Mouse (Mus musculus): Measurements from ENCODE around the gene Atf6. TPM values are rescaled to one million over a fixed set of nuclear protein-coding genes. Genes with fewer than 3 reads are reported as not detected.

Atf6 gene
- polyA plus RNA-seq, 1 experiment: 12.0 TPM

DNA sequence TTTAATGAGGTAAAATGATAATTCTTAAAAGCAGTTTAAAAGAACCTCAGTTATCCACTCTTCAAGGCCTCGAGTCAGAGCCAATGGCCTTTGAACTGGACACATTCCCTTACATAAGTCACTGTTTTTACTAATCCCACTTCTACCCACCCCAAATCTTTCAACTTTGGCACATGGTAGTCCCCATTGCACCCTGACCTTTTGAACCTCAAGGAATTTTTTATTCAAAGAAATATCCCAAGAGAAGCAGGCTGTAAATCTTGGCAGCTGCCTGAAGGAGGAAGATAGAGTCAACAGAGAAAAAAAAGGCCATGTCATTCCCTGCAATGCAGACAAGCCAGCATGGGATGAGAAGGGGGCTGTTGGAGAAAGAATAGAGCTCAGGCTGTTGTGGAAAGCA is 93.1 kb downstream of the Atf6 start:
- no peaks in the 10 kb centered on the region for H3K79me2 ChIP-seq (ENCODE audit: control insufficient read depth, insufficient read depth)
- no peaks in the 10 kb centered on the region for H3K79me3 ChIP-seq (ENCODE audit: low read depth)
- H3K4me3 ChIP-seq (ENCODE audit: insufficient read depth, poor library complexity, severe bottlenecking): no peak overlapping the region
- TF ChIP-seq MAX (IDR thresholded peaks at IDR 0.05): no peak
- no peak for TF ChIP-seq FOSL1 (IDR thresholded peaks at IDR 0.05; ENCODE audit: insufficient read depth, low read length, poor library complexity, severe bottlenecking)
- no peak for TF ChIP-seq CEBPB (IDR thresholded peaks at IDR 0.05; ENCODE audit: low read depth)
- TF ChIP-seq MYOD1 (IDR thresholded peaks at IDR 0.05; ENCODE audit: control insufficient read depth, insufficient read length, low read depth): no peak
- TF ChIP-seq MYOG (IDR thresholded peaks at IDR 0.05; ENCODE audit: control insufficient read depth, extremely low read depth, insufficient read length): no peak
- TF ChIP-seq USF1 (IDR thresholded peaks at IDR 0.05; ENCODE audit: low read depth): no peak
- no peak for TF ChIP-seq CTCF (IDR thresholded peaks at IDR 0.05; ENCODE audit: control insufficient read depth, insufficient read depth, insufficient read length)
- peaks cover 3% of the 10 kb centered on the region for H3K36me3 ChIP-seq (ENCODE audit: control insufficient read depth, insufficient read depth)
- H3K27me3 ChIP-seq (ENCODE audit: control insufficient read depth, insufficient read depth, insufficient read length): no peaks in the 10 kb centered on the region
- H3ac ChIP-seq (ENCODE audit: control insufficient read depth, insufficient read length, low read depth): no peak overlapping the region

DNA sequence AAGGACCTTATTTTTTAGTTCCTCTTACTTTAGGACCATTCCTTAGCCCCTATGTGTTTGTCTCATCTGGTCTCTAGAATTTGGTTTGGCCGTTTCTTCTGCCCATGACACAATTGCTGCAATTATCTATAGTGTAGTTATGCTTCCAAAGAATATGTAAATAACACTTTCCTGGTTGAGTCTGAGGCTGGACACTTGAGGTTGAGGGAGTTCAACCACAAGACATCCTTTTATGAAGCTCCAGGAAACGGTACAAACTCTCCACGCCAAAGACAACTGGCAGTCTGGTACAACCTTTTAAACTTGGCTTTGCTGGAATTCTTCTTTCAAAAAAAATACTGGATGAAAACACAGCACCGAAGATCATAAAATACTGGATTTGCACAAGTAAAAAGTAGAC is 94.1 kb downstream of the Atf6 start:
- TF ChIP-seq CEBPB (IDR thresholded peaks at IDR 0.05; ENCODE audit: low read depth) (no peak), MAX (IDR thresholded peaks at IDR 0.05) (no peak), MYOG (IDR thresholded peaks at IDR 0.05; ENCODE audit: control insufficient read depth, extremely low read depth, insufficient read length) (no peak), CTCF (IDR thresholded peaks at IDR 0.05; ENCODE audit: control insufficient read depth, insufficient read depth, insufficient read length) (no peak), USF1 (IDR thresholded peaks at IDR 0.05; ENCODE audit: low read depth) (no peak), MYOD1 (IDR thresholded peaks at IDR 0.05; ENCODE audit: control insufficient read depth, insufficient read length, low read depth) (no peak), FOSL1 (IDR thresholded peaks at IDR 0.05; ENCODE audit: insufficient read depth, low read length, poor library complexity, severe bottlenecking) (no peak)

GRCm38 (mm10) chr1:170771437-170772003 is 96.1 kb downstream of the Atf6 start:
- Histone ChIP-seq H3K79me2 (ENCODE audit: control insufficient read depth, insufficient read depth) (no peaks in the 10 kb centered on the region), H3K4me3 (ENCODE audit: insufficient read depth, poor library complexity, severe bottlenecking) (no peak overlapping the region)
- no peak for TF ChIP-seq USF1 (IDR thresholded peaks at IDR 0.05; ENCODE audit: low read depth)
- no peak for TF ChIP-seq CEBPB (IDR thresholded peaks at IDR 0.05; ENCODE audit: low read depth)
- no peak for TF ChIP-seq MAX (IDR thresholded peaks at IDR 0.05)
- TF ChIP-seq MYOD1 (IDR thresholded peaks at IDR 0.05; ENCODE audit: control insufficient read depth, insufficient read length, low read depth): no peak
- no peak for TF ChIP-seq FOSL1 (IDR thresholded peaks at IDR 0.05; ENCODE audit: insufficient read depth, low read length, poor library complexity, severe bottlenecking)
- TF ChIP-seq MYOG (IDR thresholded peaks at IDR 0.05; ENCODE audit: control insufficient read depth, extremely low read depth, insufficient read length): no peak
- no peak for TF ChIP-seq CTCF (IDR thresholded peaks at IDR 0.05; ENCODE audit: control insufficient read depth, insufficient read depth, insufficient read length)

More for the DNA sequence above, 94.1 kb downstream of the Atf6 start:
- Histone ChIP-seq H3ac (ENCODE audit: control insufficient read depth, insufficient read length, low read depth) (no peak overlapping the region), H3K79me2 (ENCODE audit: control insufficient read depth, insufficient read depth) (no peaks in the 10 kb centered on the region), H3K27me3 (ENCODE audit: control insufficient read depth, insufficient read depth, insufficient read length) (no peaks in the 10 kb centered on the region), H3K4me3 (ENCODE audit: insufficient read depth, poor library complexity, severe bottlenecking) (no peak overlapping the region), H3K79me3 (ENCODE audit: low read depth) (no peaks in the 10 kb centered on the region), H3K36me3 (ENCODE audit: control insufficient read depth, insufficient read depth) (peaks cover 3% of the 10 kb centered on the region)

DNA sequence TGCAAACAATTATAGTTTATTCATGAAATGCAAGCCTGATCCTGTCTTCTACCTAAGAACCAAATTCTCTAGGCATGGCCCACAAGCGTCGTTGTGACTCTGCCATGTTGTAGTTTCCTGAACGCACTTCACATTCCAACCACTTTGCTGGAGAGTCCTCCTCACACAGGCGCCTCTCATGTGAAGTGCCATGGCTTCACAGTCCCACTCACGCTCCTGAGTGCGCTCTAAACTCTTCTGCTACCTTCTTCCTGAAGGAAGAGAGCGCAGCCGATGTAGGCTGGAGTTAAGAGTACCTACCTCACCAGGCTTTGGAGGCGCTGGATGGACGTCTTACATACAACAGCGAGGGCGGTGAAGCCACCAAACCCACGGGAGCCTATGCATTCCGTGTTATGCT is 96.9 kb downstream of the Atf6 start:
- Histone ChIP-seq H3ac (ENCODE audit: control insufficient read depth, insufficient read length, low read depth) (no peak overlapping the region), H3K79me3 (ENCODE audit: low read depth) (no peaks in the 10 kb centered on the region), H3K36me3 (ENCODE audit: control insufficient read depth, insufficient read depth) (peaks cover 4% of the 10 kb centered on the region), H3K27me3 (ENCODE audit: control insufficient read depth, insufficient read depth, insufficient read length) (no peaks in the 10 kb centered on the region), H3K79me2 (ENCODE audit: control insufficient read depth, insufficient read depth) (no peaks in the 10 kb centered on the region), H3K4me3 (ENCODE audit: insufficient read depth, poor library complexity, severe bottlenecking) (no peak overlapping the region)
- TF ChIP-seq MAX (IDR thresholded peaks at IDR 0.05) (no peak), FOSL1 (IDR thresholded peaks at IDR 0.05; ENCODE audit: insufficient read depth, low read length, poor library complexity, severe bottlenecking) (no peak), USF1 (IDR thresholded peaks at IDR 0.05; ENCODE audit: low read depth) (no peak), MYOG (IDR thresholded peaks at IDR 0.05; ENCODE audit: control insufficient read depth, extremely low read depth, insufficient read length) (no peak), CEBPB (IDR thresholded peaks at IDR 0.05; ENCODE audit: low read depth) (no peak), CTCF (IDR thresholded peaks at IDR 0.05; ENCODE audit: control insufficient read depth, insufficient read depth, insufficient read length) (no peak), MYOD1 (IDR thresholded peaks at IDR 0.05; ENCODE audit: control insufficient read depth, insufficient read length, low read depth) (no peak)

More at GRCm38 (mm10) chr1:170771437-170772003, 96.1 kb downstream of the Atf6 start:
- peaks cover 3% of the 10 kb centered on the region for H3K36me3 ChIP-seq (ENCODE audit: control insufficient read depth, insufficient read depth)
- H3K79me3 ChIP-seq (ENCODE audit: low read depth): no peaks in the 10 kb centered on the region
- H3ac ChIP-seq (ENCODE audit: control insufficient read depth, insufficient read length, low read depth): no peak overlapping the region
- H3K27me3 ChIP-seq (ENCODE audit: control insufficient read depth, insufficient read depth, insufficient read length): no peaks in the 10 kb centered on the region

DNA sequence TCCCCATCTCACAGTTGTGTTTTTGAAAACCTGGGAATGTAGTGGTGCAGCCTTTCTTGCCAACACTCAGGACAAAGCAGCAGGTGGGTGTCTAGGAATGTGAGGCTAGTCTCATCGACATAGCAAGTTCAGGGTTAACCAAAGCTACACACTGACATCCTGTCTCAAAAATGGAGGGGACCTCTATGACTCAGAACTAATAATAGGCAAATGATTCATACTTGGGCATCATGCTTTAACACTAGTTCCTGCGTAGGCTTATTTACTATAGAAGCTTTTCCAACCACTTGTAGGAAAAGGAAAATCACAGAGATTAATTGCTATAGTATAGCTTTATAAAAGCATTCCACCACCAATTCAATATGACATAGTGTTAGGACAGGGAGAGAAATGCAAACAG is 100.6 kb downstream of the Atf6 start:
- Histone ChIP-seq H3ac (ENCODE audit: control insufficient read depth, insufficient read length, low read depth) (no peak overlapping the region), H3K36me3 (ENCODE audit: control insufficient read depth, insufficient read depth) (peaks cover 13% of the 10 kb centered on the region), H3K27me3 (ENCODE audit: control insufficient read depth, insufficient read depth, insufficient read length) (no peaks in the 10 kb centered on the region), H3K4me3 (ENCODE audit: insufficient read depth, poor library complexity, severe bottlenecking) (no peak overlapping the region), H3K79me2 (ENCODE audit: control insufficient read depth, insufficient read depth) (no peaks in the 10 kb centered on the region), H3K79me3 (ENCODE audit: low read depth) (no peaks in the 10 kb centered on the region)
- TF ChIP-seq USF1 (IDR thresholded peaks at IDR 0.05; ENCODE audit: low read depth) (no peak), FOSL1 (IDR thresholded peaks at IDR 0.05; ENCODE audit: insufficient read depth, low read length, poor library complexity, severe bottlenecking) (peak; percentile 62), CEBPB (IDR thresholded peaks at IDR 0.05; ENCODE audit: low read depth) (no peak), MYOG (IDR thresholded peaks at IDR 0.05; ENCODE audit: control insufficient read depth, extremely low read depth, insufficient read length) (no peak), MAX (IDR thresholded peaks at IDR 0.05) (no peak), CTCF (IDR thresholded peaks at IDR 0.05; ENCODE audit: control insufficient read depth, insufficient read depth, insufficient read length) (no peak), MYOD1 (IDR thresholded peaks at IDR 0.05; ENCODE audit: control insufficient read depth, insufficient read length, low read depth) (peak; percentile 70)

Data from C2C12 (cell line).